Mouse (Mus musculus) frontal cortex, postnatal 25 days (tissue): ENCODE data around the gene Ulk4.
"Not testable (repeated sequence)": the region's sequence is repeated elsewhere in the genome, so short reads cannot be mapped to it uniquely, and the experiment has no call there.

ENCODE experiments used
- DNase-seq, 2 experiments: peaks; one replicate each; pipeline ENCODE4 v3.0.0; 2022; ENCODE audit warnings: low spot score in 2 of 2

Ulk4 gene

GRCm38 (mm10) chr9:120934821-120935633 lies 342.0 kb downstream of the Ulk4 start:
- DNase-seq, result no peak

- DNase-seq, result peak; percentile 26 to 28
Measured at GRCm38 (mm10) chr9:120933886-120934758, 342.9 kb downstream of the Ulk4 start.

- no peak for DNase-seq
Measured at GRCm38 (mm10) chr9:120933587-120933885, 343.5 kb downstream of the Ulk4 start.

GRCm38 (mm10) chr9:120932797-120933586 lies 344.0 kb downstream of the Ulk4 start:
- peak; percentile 81 to 94 for DNase-seq

- DNase-seq, result no peak
Measured at GRCm38 (mm10) chr9:120932371-120932770, 344.6 kb downstream of the Ulk4 start.

- no peak for DNase-seq
Measured at GRCm38 (mm10) chr9:120930811-120931210, 346.2 kb downstream of the Ulk4 start.

- DNase-seq, result no peak
Measured at GRCm38 (mm10) chr9:120930021-120930420, 347.0 kb downstream of the Ulk4 start.

GRCm38 (mm10) chr9:120929081-120929480 lies 347.9 kb downstream of the Ulk4 start, which contains the start of gene Ctnnb1:
Ctnnb1 (plus strand) TSS chr9:120929216.
- no peak for DNase-seq

GRCm38 (mm10) chr9:120926939-120927606 lies 349.9 kb downstream of the Ulk4 start:
- DNase-seq, result no peak

GRCm38 (mm10) chr9:120926126-120926525 lies 350.9 kb downstream of the Ulk4 start:
- DNase-seq, result no peak

- no peak for DNase-seq
Measured at GRCm38 (mm10) chr9:120919130-120919529, 357.9 kb downstream of the Ulk4 start.

GRCm38 (mm10) chr9:120918642-120919041 lies 358.4 kb downstream of the Ulk4 start:
- DNase-seq, result no peak

- no peak for DNase-seq
Measured at GRCm38 (mm10) chr9:120918211-120918610, 358.8 kb downstream of the Ulk4 start.

- DNase-seq, result not testable (repeated sequence)
Measured at GRCm38 (mm10) chr9:120917619-120918018, 359.4 kb downstream of the Ulk4 start.

- DNase-seq, result no peak
Measured at GRCm38 (mm10) chr9:120914877-120915459, 362.0 kb downstream of the Ulk4 start.

- DNase-seq, result no peak
Measured at GRCm38 (mm10) chr9:120914429-120914828, 362.6 kb downstream of the Ulk4 start.

GRCm38 (mm10) chr9:120913152-120913551 lies 363.8 kb downstream of the Ulk4 start:
- DNase-seq, result no peak

GRCm38 (mm10) chr9:120908461-120908860 lies 368.5 kb downstream of the Ulk4 start:
- DNase-seq, result no peak
